Mouse (Mus musculus) CH12F3 (cell line): ENCODE data around the gene Gpd1l.
"Not testable (repeated sequence)": the region's sequence is repeated elsewhere in the genome, so short reads cannot be mapped to it uniquely, and the experiment has no call there.

Source experiments
- in situ Hi-C: fragments of 300-500 bp; cut with MboI; formaldehyde crosslinking; loops from 2 replicates; pipeline ENCODE4 v1.14.3; 2020; ENCODE audit warnings: low sequenced_read_pairs

The Gpd1l gene

DNA sequence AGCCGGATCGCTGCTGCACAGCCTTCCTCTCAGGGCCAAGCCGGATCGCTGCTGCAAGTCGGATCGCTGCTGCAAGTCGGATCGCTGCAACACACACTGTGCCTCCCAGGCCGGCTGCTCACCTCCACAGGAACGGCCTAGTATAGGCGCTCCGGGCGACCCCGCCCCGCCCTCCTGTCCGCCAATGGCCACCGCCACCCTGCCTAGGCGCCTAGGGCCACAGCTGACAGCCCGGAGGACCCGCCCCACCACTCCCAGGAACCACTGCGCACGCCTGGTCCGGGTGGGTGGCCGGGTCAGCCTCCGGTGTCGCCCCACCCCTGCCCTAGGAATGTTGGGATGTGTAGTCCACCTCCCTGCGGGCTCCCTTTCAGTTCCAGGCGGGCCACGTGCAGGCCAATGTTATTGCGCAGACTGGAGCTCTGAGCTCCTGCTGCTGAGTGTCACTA, at the start of gene Gpd1l:
Gpd1l (minus strand) TSS at position 265 of the 449 bp plus-strand sequence.
- in situ Hi-C loops = no loop called here

DNA sequence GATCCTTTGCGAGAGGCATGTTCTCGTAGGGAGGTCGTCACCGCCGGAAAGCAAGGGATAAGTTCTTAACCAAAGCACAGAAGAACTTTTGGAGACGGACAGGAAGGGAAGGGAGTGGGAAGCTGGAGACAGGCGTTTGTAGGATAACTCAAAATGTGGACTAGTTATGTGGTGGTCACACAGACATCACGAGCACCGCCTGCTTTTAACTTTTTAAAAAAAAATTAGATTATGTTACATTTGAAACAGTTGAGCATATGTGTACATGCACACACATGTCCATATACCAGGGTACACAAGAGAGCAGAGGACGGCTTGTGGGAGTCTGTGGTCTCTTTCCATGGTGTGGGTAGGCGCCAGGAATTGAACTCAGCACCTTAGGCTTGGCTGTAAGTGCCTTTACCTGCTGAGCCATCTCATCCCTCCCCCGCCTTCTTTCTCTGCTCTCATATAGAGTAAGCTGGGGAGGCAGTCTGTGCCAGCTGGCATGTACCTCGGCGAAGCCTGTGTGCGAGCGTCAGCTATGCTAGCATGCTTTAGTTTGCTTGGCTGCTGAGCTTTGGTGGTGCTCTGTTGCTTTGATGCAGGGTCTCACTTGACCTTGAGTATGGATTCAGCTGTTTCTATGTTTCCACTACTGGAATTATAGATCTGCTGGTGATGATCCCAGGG, 49.0 kb upstream of the Gpd1l start, which contains the start of gene Rps27rt:
Rps27rt (minus strand) TSS at position 51 of the 672 bp plus-strand sequence.
- in situ Hi-C loops = no loop called here

DNA sequence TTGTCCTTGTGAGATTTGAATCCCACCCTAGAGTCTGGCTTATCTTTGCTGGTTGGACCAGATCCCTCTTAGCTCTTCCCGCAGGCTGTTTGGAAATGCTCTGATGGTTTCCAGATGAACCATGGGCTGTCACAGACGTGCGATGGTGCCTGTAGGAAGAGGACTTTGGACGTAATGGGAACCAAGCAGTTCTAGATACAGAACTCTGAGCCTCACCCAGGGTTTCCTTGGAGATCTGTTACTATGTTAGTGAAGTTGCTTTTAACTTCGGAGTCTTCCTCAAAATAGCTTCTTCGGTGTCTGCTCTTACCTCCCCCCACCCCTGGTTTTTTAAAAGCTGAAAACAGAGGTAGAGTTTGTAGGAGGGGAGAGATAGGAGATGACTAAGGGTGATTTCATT, 46.2 kb upstream of the Gpd1l start:
- in situ Hi-C loops = no loop called here

DNA sequence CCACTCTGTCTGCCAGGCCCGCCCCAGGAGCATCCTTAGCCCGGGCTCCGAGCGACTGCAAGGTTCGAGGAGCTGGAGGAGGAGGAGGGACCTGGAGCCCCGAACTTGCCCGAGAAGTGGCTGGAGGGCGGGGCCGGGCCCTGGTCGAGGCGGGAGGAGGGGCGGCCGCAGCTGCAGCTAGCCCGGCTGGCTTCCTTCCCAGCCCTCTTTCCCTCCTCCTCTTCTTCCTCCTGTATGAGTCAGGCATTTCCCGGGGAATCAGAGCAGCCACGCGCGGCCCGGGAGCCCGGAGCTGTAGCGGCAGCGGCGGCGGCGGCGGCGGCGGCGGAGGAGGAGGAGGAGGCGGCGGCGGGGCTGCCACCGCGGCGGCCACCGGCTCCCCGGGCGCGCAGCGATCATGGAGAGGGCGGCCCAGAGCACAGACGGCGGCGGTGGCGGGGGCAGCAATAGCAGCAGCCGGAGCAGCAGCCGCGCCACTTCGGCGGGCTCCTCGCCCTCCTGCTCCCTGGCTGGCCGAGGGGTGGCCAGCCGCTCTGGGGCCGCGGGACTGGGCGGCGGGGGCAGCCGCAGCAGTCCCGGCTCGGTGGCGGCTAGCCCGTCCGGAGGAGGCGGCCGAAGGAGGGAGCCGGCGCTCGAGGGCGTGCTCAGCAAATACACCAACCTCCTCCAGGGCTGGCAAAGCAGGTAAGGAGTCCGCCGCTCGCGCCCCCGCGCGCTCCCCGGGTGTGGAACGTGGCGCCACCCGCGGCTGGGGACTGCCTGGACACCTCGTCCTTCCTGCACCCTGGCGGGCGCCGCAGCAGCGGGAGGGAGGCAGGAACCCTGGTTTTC, 44.7 kb upstream of the Gpd1l start, which contains the start of gene Osbpl10:
Osbpl10 (plus strand) TSS at position 289 of the 831 bp plus-strand sequence.
- in situ Hi-C loops = no loop called here

DNA sequence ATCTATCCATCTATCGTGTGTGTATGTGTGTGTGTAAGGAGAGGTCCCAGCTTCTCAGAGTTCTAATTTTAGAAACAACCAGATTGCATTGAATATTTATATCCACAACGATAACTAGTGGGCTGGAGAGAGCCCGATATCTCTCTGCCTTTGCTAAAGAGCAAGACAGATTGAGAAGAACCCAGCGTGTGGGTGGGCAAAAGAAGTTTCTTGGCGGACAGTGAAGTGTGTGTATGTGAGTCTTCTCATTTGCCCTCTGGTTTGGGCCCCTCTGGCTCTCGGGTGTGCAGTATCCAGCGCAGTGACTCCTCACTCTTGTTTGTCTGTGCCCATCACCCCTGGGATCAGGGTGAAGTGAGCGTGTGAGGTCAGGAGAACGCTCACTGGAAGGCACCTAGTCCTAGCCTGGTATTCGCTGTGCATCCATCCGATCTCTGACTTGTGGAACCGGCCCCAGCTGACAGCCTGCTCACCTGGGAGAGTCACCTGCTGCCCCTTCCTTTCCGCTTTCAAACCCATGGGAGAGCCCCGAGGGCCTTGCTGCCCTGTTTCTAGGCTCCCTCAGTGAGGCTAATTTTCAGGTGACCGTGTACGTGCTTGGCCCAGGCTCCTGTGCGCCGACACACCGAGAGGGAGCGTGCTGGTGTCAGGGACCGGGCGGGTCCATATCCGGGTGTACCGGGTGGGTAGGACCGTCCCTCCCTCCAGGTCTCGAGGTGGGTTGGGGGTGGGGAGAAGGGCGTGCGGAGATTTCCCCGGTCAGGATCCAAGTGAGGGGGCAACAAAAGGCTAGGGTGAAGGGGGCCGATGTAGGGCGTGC, 43.9 kb upstream of the Gpd1l start:
- in situ Hi-C loops = no loop called here

DNA sequence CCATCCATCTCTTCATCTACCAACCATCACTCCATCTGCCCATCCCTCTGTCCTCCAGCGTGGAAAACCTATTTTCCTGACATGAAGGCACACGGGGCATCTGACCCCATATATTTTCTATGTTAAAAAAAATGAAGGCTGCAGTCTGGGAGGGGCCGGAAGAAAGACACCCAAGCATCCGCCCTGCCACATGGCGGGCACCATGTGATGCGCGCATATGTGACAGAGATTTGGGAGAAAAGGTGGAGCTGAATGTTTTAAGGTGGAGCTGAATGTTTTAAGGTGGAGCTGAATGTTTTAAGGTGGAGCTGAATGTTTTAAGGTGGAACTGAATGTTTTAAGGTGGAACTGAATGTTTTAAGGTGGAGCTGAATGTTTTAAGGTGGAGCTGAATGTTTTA, 32.5 kb upstream of the Gpd1l start:
- in situ Hi-C loops = not testable (repeated sequence)

DNA sequence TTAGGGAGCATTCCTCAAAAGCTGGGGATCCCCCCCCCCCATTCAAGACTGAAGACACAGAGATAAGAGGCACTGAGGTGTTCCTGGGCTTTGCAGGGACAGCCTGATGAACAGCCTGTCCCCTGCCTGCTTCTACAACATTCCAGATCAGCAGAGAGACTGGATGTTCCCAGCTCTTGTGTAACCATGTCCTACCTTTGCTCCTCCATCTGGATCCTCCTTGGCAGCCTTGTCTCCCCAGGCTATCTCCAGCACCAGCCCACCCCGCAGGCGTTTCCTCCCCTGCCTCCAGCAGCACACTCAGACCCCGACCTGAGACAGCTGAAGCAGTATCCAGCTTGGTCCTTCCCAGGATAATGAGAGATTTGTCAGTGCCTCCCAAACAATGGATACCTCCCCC, 30.3 kb upstream of the Gpd1l start:
- in situ Hi-C loops = no loop called here

DNA sequence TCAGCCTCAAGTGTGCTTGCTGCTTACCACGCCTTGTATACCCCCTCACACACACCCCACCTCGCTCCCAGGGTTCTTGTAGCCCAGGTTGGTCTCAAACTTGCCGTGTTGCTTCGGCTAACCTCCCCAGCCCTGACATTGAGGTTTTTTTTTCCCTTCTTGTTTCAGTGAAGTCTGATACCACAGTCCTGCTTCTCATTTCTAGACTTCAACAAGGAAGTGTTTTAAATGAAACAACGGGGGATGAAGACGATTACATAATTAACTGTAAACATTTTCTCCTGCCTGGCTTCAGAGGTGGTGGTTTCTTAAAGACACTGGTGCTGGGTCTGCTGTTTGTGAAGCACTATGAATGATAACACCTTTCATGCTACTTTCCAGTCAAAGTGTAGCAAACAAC, 27.1 kb upstream of the Gpd1l start:
- in situ Hi-C loops = no loop called here

DNA sequence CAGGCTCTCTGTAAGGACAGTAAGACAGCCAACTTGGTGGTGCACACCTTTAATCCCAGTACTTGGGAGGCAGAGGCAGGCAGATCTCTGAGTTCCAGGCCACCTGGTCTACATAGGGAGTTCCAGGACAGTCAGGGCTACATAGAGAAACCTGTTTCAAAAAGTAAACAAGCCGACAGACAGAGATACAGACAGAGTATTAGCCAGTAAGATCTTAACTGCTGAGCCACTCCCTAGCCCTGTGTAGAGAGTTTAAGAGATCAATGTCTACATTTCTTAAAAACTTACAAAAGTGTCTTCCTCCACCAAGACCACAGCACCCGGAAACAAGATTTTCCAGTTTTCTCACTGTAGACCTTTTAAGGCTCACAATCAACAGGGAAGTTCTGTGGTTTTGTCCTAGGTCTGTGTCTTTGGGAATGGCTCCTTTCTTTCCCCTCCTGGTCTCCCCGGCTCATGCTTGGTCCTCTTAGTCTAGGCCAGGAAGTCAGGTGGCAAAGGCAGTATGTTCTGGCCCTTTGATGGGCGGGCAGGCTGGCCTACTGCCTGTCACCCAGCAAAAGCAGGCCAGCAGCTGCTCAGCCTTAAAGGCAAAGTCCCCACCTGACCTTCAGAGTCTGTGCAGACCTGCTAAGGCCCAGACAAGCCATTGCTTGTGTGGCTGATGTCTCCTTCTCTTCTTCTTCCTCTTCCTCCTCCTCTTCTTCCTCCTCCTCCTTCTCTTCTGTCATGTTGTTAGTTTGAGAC, 26.4 kb upstream of the Gpd1l start:
- in situ Hi-C loops = no loop called here

DNA sequence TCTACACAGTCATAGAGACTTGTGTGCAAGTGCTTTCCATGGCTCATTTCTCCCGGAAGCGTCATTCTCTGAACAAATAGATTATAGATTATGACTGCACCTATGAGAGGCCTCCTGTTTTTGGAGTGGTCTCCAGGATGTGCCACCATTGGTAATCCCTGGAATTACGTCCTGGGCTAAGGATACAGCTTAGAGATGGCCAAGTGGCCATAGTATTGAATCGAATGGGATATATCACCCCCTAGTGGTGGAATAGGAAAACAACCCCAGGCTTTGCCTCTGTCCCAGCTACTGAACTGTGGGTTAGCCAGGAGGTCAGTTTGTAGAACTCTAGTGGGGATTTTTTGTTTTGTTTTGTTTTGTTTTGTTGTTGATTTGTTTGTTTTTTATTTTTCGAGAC, 23.2 kb upstream of the Gpd1l start:
- in situ Hi-C loops = no loop called here

DNA sequence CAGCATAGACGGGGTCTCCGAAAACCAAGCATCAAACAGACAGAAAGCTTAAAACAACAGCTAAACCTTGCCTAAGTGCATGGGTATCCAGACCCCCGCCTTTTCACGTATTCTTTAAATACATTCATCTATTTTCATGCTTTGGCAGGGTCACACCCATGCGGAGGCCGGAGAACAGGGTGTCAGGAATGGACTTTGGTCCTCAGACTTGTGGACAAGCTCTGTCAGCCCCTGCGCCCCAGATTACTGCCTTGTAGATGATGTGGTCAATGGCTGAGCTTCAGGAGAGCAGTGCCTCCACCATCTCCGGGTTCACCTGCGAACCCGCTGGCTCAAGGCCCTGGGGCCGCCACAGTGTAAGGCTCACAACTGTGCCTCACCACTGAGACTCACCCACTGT, 21.6 kb upstream of the Gpd1l start:
- in situ Hi-C loops = no loop called here

DNA sequence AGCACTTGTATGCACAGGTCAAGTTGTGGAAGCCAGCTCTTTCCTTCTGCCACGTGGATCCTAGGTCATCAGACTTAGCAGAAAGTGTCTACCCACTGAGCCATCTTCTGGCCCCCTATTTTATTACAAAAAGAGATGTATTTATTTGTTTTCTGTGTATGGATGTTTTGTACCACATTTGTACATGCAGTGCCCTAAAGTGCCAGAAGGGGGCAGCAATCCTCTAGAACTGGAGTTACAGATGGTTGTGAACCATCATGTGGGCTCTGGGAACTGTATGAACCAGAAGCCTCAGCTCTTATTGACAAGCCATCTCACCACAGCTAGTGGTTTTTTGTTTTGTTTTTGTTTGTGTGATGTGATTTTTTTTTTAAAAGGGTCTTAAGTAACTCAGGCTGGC, 19.1 kb upstream of the Gpd1l start:
- in situ Hi-C loops = no loop called here

DNA sequence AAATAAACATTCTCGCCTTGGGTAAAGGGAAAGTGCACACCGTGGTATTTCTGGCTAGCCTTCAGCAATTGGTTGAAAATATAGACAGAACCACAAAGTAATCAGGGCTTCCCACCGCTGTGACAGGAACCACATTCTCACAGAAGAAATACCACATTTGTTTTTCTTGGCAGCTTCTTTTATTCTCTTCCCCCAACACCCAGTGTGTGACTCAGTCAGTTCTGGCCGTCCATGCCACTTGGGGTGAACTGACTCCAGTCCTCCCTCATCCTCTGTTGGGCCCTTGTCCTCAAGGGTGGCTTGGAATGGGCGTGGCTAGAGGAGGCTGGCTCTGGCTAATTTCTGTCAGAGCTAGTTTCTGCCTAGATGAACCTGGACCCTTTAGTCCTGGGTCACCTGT, 14.6 kb upstream of the Gpd1l start:
- in situ Hi-C loops = no loop called here

DNA sequence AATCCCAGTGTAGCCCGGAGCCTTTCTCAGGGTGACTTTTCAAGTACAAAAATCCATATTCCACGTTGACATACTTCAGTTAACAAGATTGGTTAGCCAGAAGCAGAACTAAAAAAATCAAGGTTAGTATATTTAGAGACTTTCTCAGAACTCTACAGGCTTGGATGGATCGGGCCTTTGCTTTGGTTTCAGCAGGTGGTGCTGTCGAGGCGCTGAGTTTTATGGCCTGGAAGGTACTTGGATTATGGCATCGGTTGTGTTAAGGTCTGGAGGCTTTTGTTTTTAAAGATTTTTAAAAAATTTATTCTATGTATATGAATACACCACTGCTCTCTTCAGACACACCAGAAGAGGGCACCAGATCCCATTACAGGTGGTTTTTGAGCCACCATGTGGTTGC, 11.8 kb upstream of the Gpd1l start:
- in situ Hi-C loops = no loop called here

DNA sequence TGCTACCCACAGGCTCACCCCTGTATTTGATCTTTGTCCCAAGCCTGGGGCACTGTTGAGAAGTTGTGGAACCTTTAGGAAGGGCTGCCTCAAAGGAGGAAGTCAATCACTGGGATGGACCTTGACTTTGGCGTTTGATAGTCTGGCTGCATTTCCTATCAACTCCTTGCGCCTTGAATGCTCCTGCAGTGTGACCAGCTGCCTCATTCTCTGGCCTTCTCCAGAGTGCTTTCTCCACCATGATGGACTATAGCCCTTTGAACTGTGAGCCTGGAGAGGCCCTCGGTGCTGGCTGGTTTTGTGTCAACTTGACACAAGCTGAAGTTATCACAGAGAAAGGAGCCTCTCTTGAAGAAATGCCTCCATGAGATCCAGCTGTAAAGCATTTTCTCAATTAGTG, 10.9 kb upstream of the Gpd1l start:
- in situ Hi-C loops = no loop called here

DNA sequence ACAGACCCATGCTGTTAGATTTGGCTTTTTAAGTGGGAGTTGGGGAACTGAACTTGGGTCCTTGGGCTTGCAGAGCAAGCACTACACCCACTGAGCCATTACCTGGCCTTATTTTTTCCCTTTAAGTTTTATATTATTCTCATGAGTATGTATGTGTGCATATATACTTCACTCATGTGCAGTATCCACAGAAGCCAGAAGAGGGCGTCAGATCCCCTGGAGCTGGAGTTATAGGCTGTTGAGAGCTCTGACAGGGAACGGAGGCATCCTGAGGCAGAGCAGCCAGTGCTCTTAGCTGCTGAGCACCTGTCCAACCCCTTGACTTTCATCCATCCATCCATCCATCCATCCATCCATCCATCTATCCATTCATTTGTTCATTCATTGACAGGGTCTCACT, 2.9 kb upstream of the Gpd1l start:
- in situ Hi-C loops = no loop called here

DNA sequence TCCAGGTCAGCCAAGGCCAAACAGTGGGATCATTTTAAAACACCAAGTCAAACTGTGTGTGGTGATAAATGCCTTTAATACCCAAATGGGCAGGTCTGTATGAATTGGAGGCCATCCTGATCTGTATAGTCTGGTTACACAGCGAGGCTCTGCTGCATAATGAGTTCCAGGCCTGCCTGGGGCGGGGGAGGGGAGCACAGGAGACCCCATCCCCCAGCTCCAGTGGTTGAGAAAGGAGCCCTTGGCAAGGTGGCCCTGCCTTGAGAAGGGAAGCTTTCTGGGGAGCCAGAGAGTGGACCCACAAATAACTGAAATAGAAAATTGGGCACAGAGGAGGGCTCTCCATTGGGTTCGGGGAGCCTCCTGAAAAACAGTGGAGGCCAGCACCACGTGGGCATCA, 1.5 kb upstream of the Gpd1l start:
- in situ Hi-C loops = no loop called here

DNA sequence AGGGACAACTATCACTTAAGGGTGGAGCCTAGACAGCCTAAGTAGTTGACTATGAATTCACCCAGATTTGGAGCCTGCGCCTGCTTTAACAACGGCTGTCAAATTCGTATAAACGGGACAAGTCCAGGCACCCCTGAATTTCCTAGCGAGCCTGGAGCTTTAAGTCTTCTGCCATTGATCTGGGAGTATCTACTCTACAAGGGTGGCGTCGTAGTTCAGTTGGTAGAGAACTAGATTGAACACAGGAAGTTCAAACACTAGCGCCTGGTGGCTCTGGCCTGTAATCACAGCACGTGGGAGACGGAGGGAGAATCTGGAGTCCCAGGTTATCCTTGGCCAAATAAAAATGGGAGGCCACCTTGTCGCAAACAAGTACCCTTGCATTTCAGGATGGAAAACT, 444 bp upstream of the Gpd1l start:
- in situ Hi-C loops = no loop called here

DNA sequence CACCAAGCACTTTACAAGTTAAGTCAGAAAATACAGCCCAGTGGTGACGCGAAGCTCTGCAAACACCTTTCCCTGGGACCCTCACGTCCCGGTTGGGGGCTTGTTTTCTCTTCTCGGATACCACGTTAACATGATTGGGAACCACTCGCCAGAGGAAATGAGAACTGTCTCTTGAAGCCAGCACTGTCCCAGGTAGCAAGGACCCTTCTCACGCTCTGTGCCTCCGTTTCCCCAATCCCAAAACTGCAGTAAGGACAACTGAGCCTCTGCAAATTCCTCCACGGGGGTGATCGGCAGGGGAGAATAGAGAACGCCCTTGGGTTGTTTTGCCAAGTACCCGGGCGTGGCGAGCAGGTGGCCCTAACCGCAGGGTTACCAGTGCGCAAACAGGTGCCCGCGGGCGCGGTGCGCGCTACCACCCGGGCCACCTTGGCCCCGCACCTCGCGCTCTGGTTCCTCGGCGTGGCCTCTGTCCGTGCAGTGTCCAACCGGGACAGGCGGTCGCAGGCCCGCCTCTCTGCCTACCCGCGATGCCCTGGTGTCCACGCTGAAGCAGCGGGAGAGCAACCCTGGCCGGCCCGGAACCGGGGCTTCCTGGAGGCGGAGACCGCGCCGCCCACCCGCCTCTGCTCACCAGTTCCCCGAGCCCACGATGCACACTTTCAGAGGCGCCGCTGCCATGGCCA, 607 bp downstream of the Gpd1l start:
- in situ Hi-C loops = no loop called here

DNA sequence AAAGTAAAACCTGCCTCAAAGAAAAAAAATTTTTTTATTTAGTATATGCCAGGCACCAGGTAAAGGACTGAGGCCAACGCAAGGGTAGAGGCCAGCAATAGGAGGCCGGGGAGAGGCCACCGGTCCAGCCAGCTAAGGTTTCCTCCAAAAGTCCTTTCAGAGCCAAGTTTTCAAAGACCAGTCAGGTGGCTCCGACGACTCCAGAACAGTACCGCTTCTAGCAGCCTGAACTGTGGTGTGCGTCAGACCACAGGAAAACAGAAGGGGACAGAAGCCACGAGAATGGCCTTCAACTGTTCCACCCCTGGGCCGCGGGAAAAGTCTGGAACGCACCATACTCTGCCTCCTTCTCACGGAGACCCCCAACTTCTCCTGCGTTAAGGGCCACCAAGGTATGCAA, 1.2 kb downstream of the Gpd1l start:
- in situ Hi-C loops = no loop called here
